Mouse (Mus musculus): ENCODE measurements around the gene Tex46.

GRCm38 (mm10) chr4:136613657-136614056, 3.4 kb downstream of the Tex46 start:
- TF ChIP-seq POLR2A (IDR thresholded peaks at IDR 0.05; ENCODE audit: borderline replicate concordance, extremely low read depth, insufficient read depth, insufficient read length, poor library complexity, severe bottlenecking) (no peak), CTCF (IDR thresholded peaks at IDR 0.05; ENCODE audit: borderline replicate concordance, extremely low read depth, insufficient read depth, insufficient read length) (no peak)
